Mouse (Mus musculus) testis, adult 2 months (tissue): ENCODE results near the gene Mgrn1.

Experiments
- CTCF ChIP-seq: fragments of 200-500 bp; IDR thresholded peaks from 2 replicates; pipeline ENCODE4 v1.5.1; 2012; ENCODE audit warnings: low read depth, mild to moderate bottlenecking, inconsistent platforms, low read length, moderate library complexity; ENCODE audit not compliant: control insufficient read depth, insufficient read depth, insufficient replicate concordance
- POLR2A ChIP-seq: fragments of 200-500 bp; IDR thresholded peaks from 2 replicates; pipeline ENCODE4 v1.6.1; 2012; ENCODE audit warnings: low read depth, mild to moderate bottlenecking, inconsistent platforms, low read length, moderate library complexity; ENCODE audit not compliant: control insufficient read depth

DNA sequence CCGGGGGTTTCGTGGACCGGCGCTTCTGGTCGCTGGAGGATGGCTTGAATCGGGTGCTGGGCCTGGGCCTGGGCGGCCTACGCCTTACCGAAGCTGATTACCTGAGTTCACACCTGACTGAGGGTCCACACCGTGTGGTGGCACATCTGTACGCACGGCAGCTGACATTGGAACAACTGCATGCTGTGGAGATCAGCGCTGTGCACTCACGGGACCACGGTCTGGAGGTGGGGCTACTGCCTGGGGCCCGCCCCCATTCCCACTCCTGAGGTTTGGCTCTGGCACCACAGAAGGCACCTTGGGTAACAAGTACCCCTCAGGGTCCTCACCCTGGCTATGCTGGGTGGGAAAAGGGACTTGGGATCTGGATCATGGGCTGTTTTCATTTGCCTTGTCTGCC is 53.4 kb downstream of the Mgrn1 start:
- TF ChIP-seq CTCF (no peak), POLR2A (no peak)
